Mouse (Mus musculus) cerebellum, adult 11-12 months (tissue): ENCODE measurements at regions not wholly inside any gene's neighbourhood (a gene's known extent, or its start where the extent isn't known, plus 50 kb on each side); places are given as distances from the start of the nearest gene placed in this dataset.

Source experiments
- DNase-seq: peaks from one replicate; pipeline ENCODE4 v3.0.0; 2022

DNA sequence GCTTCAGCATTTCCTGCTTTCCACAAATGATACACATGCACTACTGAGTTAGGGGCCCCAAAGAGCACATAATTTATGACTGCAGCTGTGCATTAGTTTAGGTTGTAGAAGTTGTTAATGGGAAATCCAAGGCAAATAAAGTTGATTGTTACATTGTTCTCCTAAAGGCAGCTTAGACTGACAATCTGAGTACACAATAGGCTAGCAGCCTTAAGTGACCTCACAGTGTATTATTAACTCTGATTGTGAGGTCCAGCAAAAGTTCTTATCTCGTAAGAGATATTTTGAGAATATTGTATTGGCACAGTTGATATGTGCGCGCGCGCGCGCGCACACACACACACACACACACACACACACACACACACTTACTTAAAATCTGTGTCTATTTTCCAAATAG lies 70.5 kb upstream of the Yae1d1 start:
- DNase-seq: no peak

DNA sequence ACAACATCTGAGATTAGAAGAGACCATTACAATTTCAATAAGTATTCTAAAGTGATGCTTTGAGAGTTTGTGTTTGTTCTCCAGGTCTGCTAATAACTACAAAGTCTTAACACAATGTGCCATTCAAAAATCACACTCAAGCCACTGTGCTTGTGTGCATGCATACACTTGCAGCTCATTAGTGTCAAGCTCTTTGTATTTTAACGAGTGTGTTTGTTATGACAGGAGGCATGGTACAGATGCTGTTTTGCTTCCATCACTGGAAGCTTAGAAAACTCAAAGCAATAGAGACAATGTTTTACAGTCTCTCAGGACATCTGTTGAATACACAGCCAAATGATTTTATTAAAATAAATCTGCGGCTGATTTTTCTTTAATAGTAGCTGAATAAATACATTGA lies 67.1 kb upstream of the Yae1d1 start:
- no peak for DNase-seq

DNA sequence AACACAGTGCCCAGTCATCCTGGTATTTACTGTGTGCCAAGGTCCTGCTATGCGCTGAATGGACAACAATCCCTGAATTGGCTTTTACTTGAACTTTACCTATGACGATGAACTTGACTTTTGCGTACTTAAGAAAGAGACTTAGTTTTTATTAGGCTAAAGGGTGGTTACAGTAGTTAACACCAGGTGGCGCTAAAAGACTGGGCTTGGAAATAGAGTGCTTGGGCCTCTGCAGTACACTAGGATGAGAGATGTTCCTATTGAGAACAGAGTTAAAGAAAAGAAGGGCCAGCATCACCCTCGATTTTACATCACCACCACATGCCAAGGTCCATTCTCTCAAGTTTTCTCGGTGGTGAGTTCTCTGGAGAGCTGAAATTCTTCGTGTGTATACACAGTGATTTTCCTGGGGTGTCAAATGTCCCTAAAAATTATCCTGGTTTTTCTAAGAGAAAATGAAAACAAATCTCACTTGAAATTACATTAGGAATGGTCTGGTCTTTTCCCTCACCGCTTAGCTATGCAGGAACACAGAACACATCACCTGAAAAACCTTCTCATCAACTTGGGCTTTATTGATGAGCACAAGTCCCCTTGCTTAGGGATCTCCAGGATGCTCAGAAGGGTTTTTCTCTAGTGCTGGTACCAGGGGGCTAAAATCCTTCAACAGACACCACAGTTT lies 64.2 kb upstream of the Yae1d1 start:
- peak; percentile 21 for DNase-seq

DNA sequence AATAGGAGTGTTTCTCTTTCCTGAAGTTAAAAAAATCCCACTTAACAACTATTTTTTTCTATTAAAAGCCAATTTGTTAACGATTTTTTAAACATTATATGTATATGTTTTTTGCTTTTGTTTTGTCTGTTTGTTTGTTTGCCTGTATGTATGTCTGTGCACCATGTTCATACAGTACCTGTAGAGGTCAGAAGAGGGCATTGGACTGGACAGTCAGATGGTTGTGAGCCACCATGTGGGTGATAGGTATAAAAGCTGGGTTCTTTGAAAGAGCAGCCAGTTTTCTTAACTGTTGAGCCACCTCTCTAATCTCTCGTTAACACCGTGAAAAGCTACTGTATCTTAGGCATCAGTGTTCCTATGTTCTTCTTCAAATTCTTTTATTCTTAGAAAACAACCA lies 63.7 kb upstream of the Yae1d1 start:
- DNase-seq: no peak

DNA sequence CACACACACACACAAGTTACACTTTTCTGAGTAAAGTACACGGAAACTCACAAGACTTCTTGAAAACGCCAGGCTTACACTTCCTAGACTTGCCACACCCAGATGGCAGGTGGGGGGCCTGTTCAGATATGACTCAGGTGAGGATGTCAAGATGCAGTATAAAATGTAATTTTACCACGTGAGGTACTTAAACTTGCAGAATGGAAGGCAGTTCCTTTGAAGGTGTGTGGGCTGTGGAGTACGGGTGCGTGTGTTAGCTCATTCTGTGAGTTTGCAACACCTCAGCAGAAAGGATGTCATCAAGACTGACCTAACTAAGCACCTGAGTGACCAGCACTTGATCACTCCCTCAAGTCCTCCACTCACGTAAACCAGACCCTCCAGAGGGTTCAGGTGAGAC lies 50.0 kb upstream of the Yae1d1 start:
- DNase-seq: no peak
